Mouse (Mus musculus) limb, embryonic 14.5 days (tissue): ENCODE measurements around the gene Ube2g2. TPM values are rescaled to one million over a fixed set of nuclear protein-coding genes. Genes with fewer than 3 reads are reported as not detected.

ENCODE experiments used
- ATAC-seq: fragments of 200-750 bp; cut with Nextera tagmentation; 2 replicates; pipeline ENCODE4 v1.8.0; 2017; ENCODE audit warnings: low read depth, moderate number of reproducible peaks, moderate TSS enrichment; ENCODE audit not compliant: low FRiP score
- DNase-seq: peaks from one replicate; pipeline ENCODE4 v3.0.0-alpha.2; 2015; ENCODE audit warnings: low spot score
- H3K27ac ChIP-seq: fragments of 300-500 bp; sonication (generic); replicated peaks from 2 replicates; pipeline ENCODE4 v1.5.1; 2014; ENCODE audit warnings: low read depth, mild to moderate bottlenecking, low read length, moderate library complexity, mixed read lengths
- H3K27me3 ChIP-seq: fragments of 300-500 bp; sonication (generic); 2 replicates; pipeline ENCODE4 v1.6.1; 2014; ENCODE audit warnings: low read length, mixed read lengths; ENCODE audit not compliant: control insufficient read depth, insufficient read depth
- H3K36me3 ChIP-seq: fragments of 300-500 bp; sonication (generic); 2 replicates; pipeline ENCODE4 v1.6.1; 2014; ENCODE audit warnings: mild to moderate bottlenecking, low read length, moderate library complexity, mixed read lengths; ENCODE audit not compliant: control insufficient read depth, insufficient read depth
- H3K4me1 ChIP-seq: fragments of 300-500 bp; sonication (generic); 2 replicates; pipeline ENCODE4 v1.6.1; 2014; ENCODE audit warnings: antibody characterized with exemption, low read length, mixed read lengths; ENCODE audit not compliant: control insufficient read depth, insufficient read depth
- H3K4me2 ChIP-seq: fragments of 300-500 bp; sonication (generic); replicated peaks from 2 replicates; pipeline ENCODE4 v1.6.1; 2014; ENCODE audit warnings: low read depth, mild to moderate bottlenecking, low read length, moderate library complexity; ENCODE audit not compliant: severe bottlenecking
- H3K4me3 ChIP-seq: fragments of 300-500 bp; sonication (generic); replicated peaks from 2 replicates; pipeline ENCODE4 v1.5.1; 2014; ENCODE audit warnings: low read length
- H3K9ac ChIP-seq: fragments of 300-500 bp; sonication (generic); 2 replicates; pipeline ENCODE4 v1.6.1; 2014; ENCODE audit warnings: mild to moderate bottlenecking, low read depth, low read length, moderate library complexity; ENCODE audit not compliant: severe bottlenecking
- H3K9me3 ChIP-seq: fragments of 300-500 bp; sonication (generic); 2 replicates; pipeline ENCODE4 v1.6.1; 2016; ENCODE audit warnings: low read length; ENCODE audit not compliant: control insufficient read depth
- POLR2A ChIP-seq: fragments of 200-500 bp; IDR thresholded peaks from 2 replicates; pipeline ENCODE4 v1.8.0; 2012; ENCODE audit warnings: inconsistent platforms, mild to moderate bottlenecking, moderate library complexity, borderline replicate concordance; ENCODE audit not compliant: insufficient read depth, insufficient read length; ENCODE audit errors: extremely low read depth
- WGBS: fragments of 180-500 bp; shearing (Covaris S2); extraction: QIAGEN DNeasy Blood & Tissue Kit; methylation state at CpG from one replicate; pipeline ENCODE4 v1.1.7; 2014; 5-methylcytosine and 5-hydroxymethylcytosine counted together
- polyA plus RNA-seq, 2 experiments: library from polyadenylated mRNA; depleted of rRNA in 1 of 2; stranded (reverse) in 1 of 2; unstranded in 1 of 2; fragments of >200 nt; fragmentation: Nextera tagmentation in 1 of 2; extraction: Ambion mirVana in 1 of 2; gene quantifications; 2 replicates each; pipeline versions ENCODE4 v1.2.1 to v1.2.3; 2012 to 2014

The Ube2g2 gene
- polyA plus RNA-seq, 2 experiments: 55.1 to 58.6 TPM

- H3K4me2 ChIP-seq: no peak overlapping the region
- no peak overlapping the region for H3K4me3 ChIP-seq
- H3K4me1 ChIP-seq: peaks cover 9% of the 10 kb centered on the region; the same call in 1 of the 2 replicates
- 53% methylated on average over 4 of the region's 4 CpGs for WGBS
- ATAC-seq: no peak
- H3K9ac ChIP-seq: no peak overlapping the region
- no peaks in the 10 kb centered on the region; the same call in 1 of the 2 replicates for H3K27me3 ChIP-seq
- no peaks in the 10 kb centered on the region for H3K9me3 ChIP-seq
- no peak for TF ChIP-seq POLR2A
- H3K27ac ChIP-seq: no peak overlapping the region
- DNase-seq: no peak
- no peaks in the 10 kb centered on the region for H3K36me3 ChIP-seq
Observed at GRCm38 (mm10) chr10:77671519-77671918, 49.4 kb downstream of the Ube2g2 start.

- TF ChIP-seq POLR2A: no peak
- ATAC-seq: no peak
- Histone ChIP-seq H3K4me3 (no peak overlapping the region), H3K27ac (no peak overlapping the region), H3K36me3 (no peaks in the 10 kb centered on the region), H3K4me1 (peaks cover 14% of the 10 kb centered on the region), H3K9me3 (no peaks in the 10 kb centered on the region), H3K9ac (no peak overlapping the region), H3K4me2 (no peak overlapping the region), H3K27me3 (peaks cover 7% of the 10 kb centered on the region; the same call in 1 of the 2 replicates)
- 58% methylated on average over 13 of the region's 13 CpGs for WGBS
- DNase-seq: no peak
Observed at GRCm38 (mm10) chr10:77673765-77674164, 51.7 kb downstream of the Ube2g2 start.

- peak overlapping the region; percentile 34 for H3K4me3 ChIP-seq
- no peaks in the 10 kb centered on the region for H3K9me3 ChIP-seq
- no peaks in the 10 kb centered on the region for H3K36me3 ChIP-seq
- peak; percentile 36 for DNase-seq
- WGBS: under 1% methylated on average over 30 of the region's 35 CpGs
- peaks cover 14% of the 10 kb centered on the region for H3K4me1 ChIP-seq
- peaks cover 7% of the 10 kb centered on the region; the same call in 1 of the 2 replicates for H3K27me3 ChIP-seq
- no peak; the same call in 1 of the 2 replicates for ATAC-seq
- TF ChIP-seq POLR2A: no peak
- peak overlapping the region; percentile 36; the same call in 1 of the 2 replicates for H3K9ac ChIP-seq
- peak overlapping the region; percentile 80 for H3K4me2 ChIP-seq
- no peak overlapping the region for H3K27ac ChIP-seq
Observed at GRCm38 (mm10) chr10:77677562-77677961, 55.5 kb downstream of the Ube2g2 start.

GRCm38 (mm10) chr10:77682994-77683393, 60.9 kb downstream of the Ube2g2 start:
- peaks cover 29% of the 10 kb centered on the region for H3K27me3 ChIP-seq
- WGBS: 77% methylated on average over 7 of the region's 7 CpGs

GRCm38 (mm10) chr10:77684181-77684580, 62.1 kb downstream of the Ube2g2 start:
- H3K36me3 ChIP-seq: no peaks in the 10 kb centered on the region
- H3K4me3 ChIP-seq: no peak overlapping the region
- peaks cover 29% of the 10 kb centered on the region for H3K27me3 ChIP-seq
- ATAC-seq (no peak), DNase-seq (no peak)
- no peak overlapping the region for H3K9ac ChIP-seq
- TF ChIP-seq POLR2A: no peak
- no peak overlapping the region for H3K4me2 ChIP-seq
- H3K4me1 ChIP-seq: peaks cover 8% of the 10 kb centered on the region
- H3K27ac ChIP-seq: no peak overlapping the region
- WGBS: 17% methylated on average over 8 of the region's 8 CpGs
- no peaks in the 10 kb centered on the region for H3K9me3 ChIP-seq

More at GRCm38 (mm10) chr10:77682994-77683393, 60.9 kb downstream of the Ube2g2 start:
- Histone ChIP-seq H3K9me3 (no peaks in the 10 kb centered on the region), H3K27ac (no peak overlapping the region), H3K4me2 (no peak overlapping the region), H3K4me1 (peaks cover 12% of the 10 kb centered on the region), H3K4me3 (no peak overlapping the region), H3K36me3 (no peaks in the 10 kb centered on the region), H3K9ac (no peak overlapping the region)
- DNase-seq (no peak), ATAC-seq (no peak)
- no peak for TF ChIP-seq POLR2A
